Mouse (Mus musculus): ENCODE measurements around the gene Gria1. TPM values are rescaled to one million over a fixed set of nuclear protein-coding genes. Genes with fewer than 3 reads are reported as not detected.

The Gria1 gene
- polyA plus RNA-seq, 1 experiment from 2014 or later = 3.9 TPM

- Histone ChIP-seq H3K36me3 (no peaks in the 10 kb centered on the region), H3K27ac (replicated peaks) (no peak overlapping the region), H3K9me3 (no peaks in the 10 kb centered on the region), H3K4me3 (no peak overlapping the region), H3K9ac (no peak overlapping the region), H3K4me2 (no peak overlapping the region), H3K27me3 (replicated peaks) (no peaks in the 10 kb centered on the region), H3K4me1 (no peaks in the 10 kb centered on the region)
- ATAC-seq (ENCODE audit: extremely low read depth, insufficient number of reproducible peaks, low FRiP score, low TSS enrichment) = no peak
- WGBS = 33% methylated on average over 3 of the region's 3 CpGs
Measured at GRCm38 (mm10) chr11:57176552-57176951, 165.4 kb downstream of the Gria1 start.

- no peaks in the 10 kb centered on the region for H3K4me1 ChIP-seq
- no peak overlapping the region for H3K27ac ChIP-seq (replicated peaks)
- H3K4me3 ChIP-seq = no peak overlapping the region
- no peaks in the 10 kb centered on the region for H3K27me3 ChIP-seq (replicated peaks)
- no peak for ATAC-seq (ENCODE audit: extremely low read depth, insufficient number of reproducible peaks, low FRiP score, low TSS enrichment)
- H3K4me2 ChIP-seq = no peak overlapping the region
- WGBS = 73% methylated on average over 4 of the region's 4 CpGs
- H3K9me3 ChIP-seq = no peaks in the 10 kb centered on the region
- no peak overlapping the region for H3K9ac ChIP-seq
- no peaks in the 10 kb centered on the region for H3K36me3 ChIP-seq
Measured at GRCm38 (mm10) chr11:57184216-57184615, 173.0 kb downstream of the Gria1 start.

- H3K27me3 ChIP-seq (replicated peaks) = no peaks in the 10 kb centered on the region
- no peaks in the 10 kb centered on the region for H3K36me3 ChIP-seq
- H3K4me1 ChIP-seq = peaks cover 4% of the 10 kb centered on the region; the same call in 1 of the 2 replicates
- no peak overlapping the region for H3K27ac ChIP-seq (replicated peaks)
- H3K4me2 ChIP-seq = no peak overlapping the region
- no peaks in the 10 kb centered on the region for H3K9me3 ChIP-seq
- no peak overlapping the region for H3K9ac ChIP-seq
- no peak for ATAC-seq (ENCODE audit: extremely low read depth, insufficient number of reproducible peaks, low FRiP score, low TSS enrichment)
- no peak overlapping the region for H3K4me3 ChIP-seq
Measured at GRCm38 (mm10) chr11:57185110-57185509, 173.9 kb downstream of the Gria1 start.

GRCm38 (mm10) chr11:57189391-57189790 lies 178.2 kb downstream of the Gria1 start:
- Histone ChIP-seq H3K4me2 (no peak overlapping the region), H3K4me3 (no peak overlapping the region), H3K9ac (no peak overlapping the region), H3K9me3 (no peaks in the 10 kb centered on the region), H3K4me1 (peaks cover 4% of the 10 kb centered on the region; the same call in 1 of the 2 replicates), H3K27ac (replicated peaks) (no peak overlapping the region), H3K27me3 (replicated peaks) (no peaks in the 10 kb centered on the region), H3K36me3 (no peaks in the 10 kb centered on the region)
- ATAC-seq (ENCODE audit: extremely low read depth, insufficient number of reproducible peaks, low FRiP score, low TSS enrichment) = no peak
- 56% methylated on average over 8 of the region's 8 CpGs for WGBS

GRCm38 (mm10) chr11:57194746-57195145 lies 183.6 kb downstream of the Gria1 start:
- Histone ChIP-seq H3K4me3 (no peak overlapping the region), H3K9me3 (peaks cover 6% of the 10 kb centered on the region; the same call in 1 of the 2 replicates), H3K27me3 (replicated peaks) (no peaks in the 10 kb centered on the region), H3K36me3 (no peaks in the 10 kb centered on the region), H3K4me1 (no peaks in the 10 kb centered on the region), H3K4me2 (no peak overlapping the region), H3K27ac (replicated peaks) (no peak overlapping the region), H3K9ac (no peak overlapping the region)
- WGBS = 79% methylated on average over 5 of the region's 5 CpGs
- no peak for ATAC-seq (ENCODE audit: extremely low read depth, insufficient number of reproducible peaks, low FRiP score, low TSS enrichment)

- no peaks in the 10 kb centered on the region for H3K36me3 ChIP-seq
- H3K4me2 ChIP-seq = no peak overlapping the region
- ATAC-seq (ENCODE audit: extremely low read depth, insufficient number of reproducible peaks, low FRiP score, low TSS enrichment) = no peak
Measured at GRCm38 (mm10) chr11:57201245-57201976, 190.2 kb downstream of the Gria1 start.

GRCm38 (mm10) chr11:57204371-57204770 lies 193.2 kb downstream of the Gria1 start:
- WGBS = 38% methylated on average over 6 of the region's 6 CpGs
- Histone ChIP-seq H3K36me3 (no peaks in the 10 kb centered on the region), H3K27ac (replicated peaks) (no peak overlapping the region), H3K9me3 (no peaks in the 10 kb centered on the region), H3K27me3 (replicated peaks) (no peaks in the 10 kb centered on the region), H3K9ac (no peak overlapping the region), H3K4me3 (no peak overlapping the region), H3K4me2 (no peak overlapping the region), H3K4me1 (peaks cover 11% of the 10 kb centered on the region)
- no peak for ATAC-seq (ENCODE audit: extremely low read depth, insufficient number of reproducible peaks, low FRiP score, low TSS enrichment)

More at GRCm38 (mm10) chr11:57201245-57201976, 190.2 kb downstream of the Gria1 start:
- peaks cover 2% of the 10 kb centered on the region; the same call in 1 of the 2 replicates for H3K9me3 ChIP-seq
- whole genome bisulfite sequencing = 62% methylated on average over 10 of the region's 10 CpGs
- H3K27ac ChIP-seq (replicated peaks) = 0 out of 2 replicates have a peak overlapping the region, but pooled peaks have one; percentile 24
- no peaks in the 10 kb centered on the region for H3K27me3 ChIP-seq (replicated peaks)
- H3K4me3 ChIP-seq = no peak overlapping the region
- H3K4me1 ChIP-seq = peaks cover 8% of the 10 kb centered on the region
- peak overlapping the region; percentile 24; the same call in 1 of the 2 replicates for H3K9ac ChIP-seq

GRCm38 (mm10) chr11:57207260-57207659 lies 196.1 kb downstream of the Gria1 start:
- Histone ChIP-seq H3K27ac (replicated peaks) (no peak overlapping the region), H3K4me1 (peaks cover 10% of the 10 kb centered on the region; the same call in 1 of the 2 replicates), H3K36me3 (no peaks in the 10 kb centered on the region), H3K27me3 (replicated peaks) (no peaks in the 10 kb centered on the region), H3K9me3 (no peaks in the 10 kb centered on the region), H3K9ac (no peak overlapping the region), H3K4me2 (no peak overlapping the region), H3K4me3 (no peak overlapping the region)
- no peak for ATAC-seq (ENCODE audit: extremely low read depth, insufficient number of reproducible peaks, low FRiP score, low TSS enrichment)

- H3K4me1 ChIP-seq = peaks cover 10% of the 10 kb centered on the region
- H3K9me3 ChIP-seq = no peaks in the 10 kb centered on the region
- no peaks in the 10 kb centered on the region for H3K36me3 ChIP-seq
- H3K27me3 ChIP-seq (replicated peaks) = no peaks in the 10 kb centered on the region
- no peak overlapping the region for H3K4me3 ChIP-seq
- H3K4me2 ChIP-seq = no peak overlapping the region
- WGBS = 83% methylated on average over 7 of the region's 7 CpGs
- no peak for ATAC-seq (ENCODE audit: extremely low read depth, insufficient number of reproducible peaks, low FRiP score, low TSS enrichment)
- H3K9ac ChIP-seq = no peak overlapping the region
- no peak overlapping the region for H3K27ac ChIP-seq (replicated peaks)
Measured at GRCm38 (mm10) chr11:57214079-57214478, 202.9 kb downstream of the Gria1 start.

GRCm38 (mm10) chr11:57214583-57214982 lies 203.4 kb downstream of the Gria1 start:
- no peaks in the 10 kb centered on the region for H3K9me3 ChIP-seq
- peaks cover 10% of the 10 kb centered on the region for H3K4me1 ChIP-seq
- ATAC-seq (ENCODE audit: extremely low read depth, insufficient number of reproducible peaks, low FRiP score, low TSS enrichment) = no peak
- H3K27ac ChIP-seq (replicated peaks) = no peak overlapping the region
- no peak overlapping the region for H3K4me3 ChIP-seq
- WGBS = 79% methylated on average over 5 of the region's 5 CpGs
- no peak overlapping the region for H3K4me2 ChIP-seq
- no peaks in the 10 kb centered on the region for H3K36me3 ChIP-seq
- no peak overlapping the region for H3K9ac ChIP-seq
- H3K27me3 ChIP-seq (replicated peaks) = no peaks in the 10 kb centered on the region

GRCm38 (mm10) chr11:57222797-57223569 lies 211.8 kb downstream of the Gria1 start:
- 72% methylated on average over 8 of the region's 8 CpGs for WGBS
- H3K4me2 ChIP-seq = no peak overlapping the region
- no peaks in the 10 kb centered on the region for H3K36me3 ChIP-seq
- H3K27ac ChIP-seq (replicated peaks) = no peak overlapping the region
- no peak overlapping the region for H3K4me3 ChIP-seq
- H3K4me1 ChIP-seq = no peaks in the 10 kb centered on the region
- no peaks in the 10 kb centered on the region for H3K9me3 ChIP-seq
- H3K9ac ChIP-seq = no peak overlapping the region
- no peak for ATAC-seq (ENCODE audit: extremely low read depth, insufficient number of reproducible peaks, low FRiP score, low TSS enrichment)
- no peaks in the 10 kb centered on the region for H3K27me3 ChIP-seq (replicated peaks)

Data from heart, embryonic 13.5 days (tissue).